Mouse (Mus musculus): ENCODE data around the gene Sorl1.

DNA sequence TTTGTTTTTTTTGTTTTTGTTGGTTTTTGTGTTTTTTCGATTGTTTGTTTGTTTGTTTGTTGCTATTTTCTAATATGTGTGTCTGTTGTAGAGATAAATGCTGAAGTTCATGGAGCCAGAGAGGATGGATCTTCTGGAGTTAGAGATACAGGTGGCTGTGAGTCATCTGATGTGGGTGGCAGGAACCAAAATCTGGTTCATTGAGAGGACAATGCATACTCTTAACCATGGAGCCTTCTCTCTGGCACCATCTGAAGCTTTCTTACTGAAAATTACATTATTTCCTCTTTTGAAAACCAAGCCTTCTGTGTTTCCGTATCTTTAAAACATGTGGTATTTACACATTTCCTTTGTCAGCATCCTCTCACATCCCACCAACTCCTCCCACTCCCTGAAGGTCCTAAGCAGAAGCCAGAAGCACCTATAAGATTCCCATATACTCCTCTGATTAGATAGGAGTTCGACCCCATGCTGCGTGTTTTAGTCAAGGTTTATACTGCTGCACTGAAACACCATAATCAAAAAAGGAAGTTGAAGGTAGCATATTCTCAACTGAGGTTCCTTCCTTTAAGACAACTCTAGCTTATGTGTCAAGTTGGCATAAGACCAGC is 14.3 kb upstream of the Sorl1 start:
- no peak for TF ChIP-seq POLR2A (IDR thresholded peaks at IDR 0.05; ENCODE audit: borderline replicate concordance, low read depth, low read length)
- TF ChIP-seq CTCF (IDR thresholded peaks at IDR 0.05; ENCODE audit: low read depth, low read length) = no peak

Data from bone marrow macrophage, adult 2 months (primary cell).